Mouse (Mus musculus) forebrain, embryonic 16.5 days (tissue): Measurements from ENCODE around the gene Lgals2. TPM values are rescaled to one million over a fixed set of nuclear protein-coding genes. Genes with fewer than 3 reads are reported as not detected.

ENCODE experiments used
- ATAC-seq: fragments of 200-750 bp; cut with Nextera tagmentation; 2 replicates; pipeline ENCODE4 v1.8.0; 2017; ENCODE audit warnings: mild to moderate bottlenecking, moderate library complexity
- H3K27ac ChIP-seq: fragments of 300-500 bp; sonication (generic); 2 replicates; pipeline ENCODE4 v1.5.1; 2014; ENCODE audit warnings: low read length, control low read depth
- H3K27me3 ChIP-seq: fragments of 300-500 bp; sonication (generic); replicated peaks from 2 replicates; pipeline ENCODE4 v1.6.1; 2014; ENCODE audit warnings: low read length; ENCODE audit not compliant: control insufficient read depth, insufficient read depth
- H3K36me3 ChIP-seq: fragments of 300-500 bp; sonication (generic); 2 replicates; pipeline ENCODE4 v1.6.1; 2014; ENCODE audit not compliant: control insufficient read depth, insufficient read depth
- H3K4me1 ChIP-seq: fragments of 300-500 bp; sonication (generic); replicated peaks from 2 replicates; pipeline ENCODE4 v1.6.1; 2014; ENCODE audit warnings: low read length; ENCODE audit not compliant: control insufficient read depth, insufficient read depth
- H3K4me2 ChIP-seq: fragments of 300-500 bp; sonication (generic); 2 replicates; pipeline ENCODE4 v1.6.1; 2014; ENCODE audit warnings: mild to moderate bottlenecking, low read length, control low read depth
- H3K4me3 ChIP-seq: fragments of 300-500 bp; sonication (generic); replicated peaks from 2 replicates; pipeline ENCODE4 v1.5.1; 2014; ENCODE audit warnings: mild to moderate bottlenecking, low read length, control low read depth
- H3K9ac ChIP-seq: fragments of 300-500 bp; sonication (generic); replicated peaks from 2 replicates; pipeline ENCODE4 v1.6.1; 2014; ENCODE audit warnings: low read depth, low read length, control low read depth
- H3K9me3 ChIP-seq: fragments of 300-500 bp; sonication (generic); 2 replicates; pipeline ENCODE4 v1.6.1; 2016; ENCODE audit warnings: low read length; ENCODE audit not compliant: control insufficient read depth
- WGBS: fragments of 180-500 bp; shearing (Covaris S2); extraction: QIAGEN DNeasy Blood & Tissue Kit; methylation state at CpG from one replicate; pipeline ENCODE4 v1.1.7; 2014; 5-methylcytosine and 5-hydroxymethylcytosine counted together
- polyA plus RNA-seq: library from polyadenylated mRNA; unstranded; fragments of >200 nt; fragmentation: Nextera tagmentation; extraction: Ambion mirVana; gene quantifications from 2 replicates; pipeline ENCODE4 v1.2.1, GENCODE M21; 2015

Lgals2 gene
- not detected in 2 replicates for polyA plus RNA-seq

DNA sequence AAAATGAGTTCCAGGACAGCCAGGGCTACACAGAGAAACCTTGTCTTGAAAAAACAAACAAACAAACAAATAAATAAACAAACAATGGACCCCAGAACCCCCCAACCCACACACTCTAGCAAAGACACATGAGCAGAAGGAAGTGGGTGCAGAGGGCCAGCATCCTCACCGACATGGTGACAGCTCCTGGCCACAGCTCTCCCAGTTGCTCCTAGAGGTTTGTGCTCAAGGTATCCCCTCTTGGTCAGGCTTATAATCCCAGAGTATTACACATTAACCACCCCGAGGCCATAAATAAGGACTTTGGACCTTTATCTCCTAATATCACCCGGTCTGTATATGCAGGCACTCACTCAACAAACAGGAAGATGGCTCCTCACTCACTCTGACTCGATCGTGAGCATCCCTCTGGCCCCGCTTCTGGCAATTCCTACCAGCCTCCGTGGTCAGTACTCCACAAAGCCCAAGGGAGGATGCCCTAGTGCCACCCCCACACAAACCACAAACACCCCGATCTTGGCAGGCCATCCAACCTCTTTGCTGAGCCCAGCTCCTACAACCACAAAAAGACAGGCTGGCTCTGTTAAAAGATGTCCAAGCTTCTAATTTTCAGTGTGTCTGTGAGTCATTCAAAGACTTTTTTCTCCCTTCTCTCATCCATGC lies at the start of gene Lgals2:
TSS of gene Lgals2 (minus strand) at position 227 of the 663 bp plus-strand sequence.
- Histone ChIP-seq H3K27ac (no peak within 1 kb of the TSS), H3K9me3 (no peaks in the 10 kb centered on the region), H3K4me1 (peaks cover 7% of the 10 kb centered on the region; the same call in 1 of the 2 replicates), H3K27me3 (no peaks in the 10 kb centered on the region), H3K4me3 (no peak within 1 kb of the TSS), H3K9ac (no peak within 1 kb of the TSS), H3K36me3 (no peaks in the 10 kb centered on the region), H3K4me2 (no peak within 1 kb of the TSS)
- 82% methylated on average over 8 of the region's 8 CpGs for WGBS
- ATAC-seq, result no peak

DNA sequence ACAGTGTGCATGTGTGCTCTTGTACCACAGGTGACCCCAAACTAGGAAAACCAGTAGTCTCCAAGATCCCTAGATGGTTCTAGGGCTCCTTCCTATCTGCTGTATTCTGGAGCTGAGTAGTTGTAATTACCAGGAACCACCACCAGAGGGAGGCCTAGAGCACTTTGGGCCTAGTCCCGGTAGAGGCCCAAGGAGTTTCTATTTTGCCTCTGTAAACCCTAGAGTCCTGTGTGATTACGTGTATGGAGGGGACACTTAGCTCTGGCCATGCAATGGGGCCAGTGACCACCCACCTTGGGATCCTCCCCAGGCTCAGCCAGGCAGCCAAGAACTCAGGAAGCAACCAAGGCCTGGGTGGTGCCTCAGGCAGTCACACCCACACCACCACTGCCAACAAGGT lies 47.9 kb upstream of the Lgals2 start:
- H3K4me2 ChIP-seq, result no peak overlapping the region
- no peaks in the 10 kb centered on the region for H3K36me3 ChIP-seq
- H3K9me3 ChIP-seq, result no peaks in the 10 kb centered on the region
- ATAC-seq, result peak; percentile 37
- peaks cover 15% of the 10 kb centered on the region for H3K4me1 ChIP-seq
- no peak overlapping the region; the same call in 1 of the 2 replicates for H3K9ac ChIP-seq
- no peaks in the 10 kb centered on the region for H3K27me3 ChIP-seq
- 4% methylated on average over 2 of the region's 2 CpGs for WGBS
- H3K27ac ChIP-seq, result no peak overlapping the region
- H3K4me3 ChIP-seq, result no peak overlapping the region

DNA sequence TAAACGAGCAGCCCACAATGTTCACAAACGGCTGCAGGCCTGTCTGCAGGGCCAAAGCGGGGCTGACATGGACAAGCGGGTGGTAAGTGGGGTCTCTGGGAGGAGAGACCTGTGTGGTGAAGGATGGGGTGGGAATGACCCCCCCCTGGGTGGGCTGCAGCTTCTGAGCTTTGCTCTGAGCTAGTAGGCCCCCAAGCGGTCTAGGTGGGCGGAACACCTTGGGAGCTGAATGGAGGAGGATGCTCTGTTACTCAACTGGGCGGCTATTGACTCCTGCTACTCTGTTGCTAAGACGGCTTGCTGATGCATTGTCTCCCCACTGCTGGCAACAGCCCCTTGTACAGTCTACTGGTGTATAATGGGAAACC lies 46.1 kb upstream of the Lgals2 start:
- no peak for ATAC-seq
- H3K27me3 ChIP-seq, result no peaks in the 10 kb centered on the region
- H3K4me2 ChIP-seq, result no peak overlapping the region
- H3K27ac ChIP-seq, result no peak overlapping the region
- no peaks in the 10 kb centered on the region for H3K9me3 ChIP-seq
- H3K4me1 ChIP-seq, result peaks cover 15% of the 10 kb centered on the region
- H3K4me3 ChIP-seq, result no peak overlapping the region
- H3K9ac ChIP-seq, result no peak overlapping the region
- WGBS, result 40% methylated on average over 8 of the region's 8 CpGs
- H3K36me3 ChIP-seq, result no peaks in the 10 kb centered on the region

DNA sequence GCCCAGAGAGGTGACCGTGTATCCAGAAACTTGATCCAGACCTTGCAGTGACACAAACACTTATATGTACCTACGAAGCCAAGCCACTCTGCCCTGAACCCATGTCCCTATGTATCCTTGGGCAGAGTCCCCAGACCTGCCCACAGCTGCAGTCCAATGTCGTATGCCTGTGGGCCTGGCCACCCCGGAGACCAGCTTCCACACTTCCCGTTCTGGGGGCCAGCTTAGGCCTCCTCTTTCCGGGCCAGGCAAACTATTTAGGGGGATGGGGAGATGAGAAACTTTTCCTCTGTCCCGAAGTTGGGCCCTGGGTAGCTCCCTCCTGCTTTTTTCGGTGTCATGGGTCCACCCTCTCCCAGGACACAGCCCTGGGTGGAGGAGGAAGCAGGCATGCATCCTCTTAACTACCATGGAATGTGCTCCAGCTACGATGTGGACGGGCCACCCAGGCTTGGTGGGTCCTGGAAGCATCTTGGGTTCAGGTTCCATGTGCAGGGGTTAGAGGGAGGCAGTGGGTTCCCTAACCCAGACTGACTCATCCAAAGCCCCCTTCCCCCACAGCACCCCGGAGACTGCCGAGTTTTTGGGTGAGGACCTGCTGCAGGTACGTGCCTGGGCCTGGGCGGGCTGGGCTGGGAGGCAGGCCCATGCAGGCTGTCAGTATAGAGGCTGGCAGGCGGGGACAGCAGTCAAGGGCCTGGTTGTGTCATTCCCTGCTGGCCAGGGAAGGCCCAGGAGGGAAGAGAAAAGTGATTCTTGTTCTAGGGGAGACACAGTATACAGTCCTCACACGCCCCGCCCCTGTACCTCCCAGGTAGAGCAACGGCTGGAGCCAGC lies 45.5 kb upstream of the Lgals2 start:
- H3K4me3 ChIP-seq, result peak overlapping the region; percentile 48; the same call in 1 of the 2 replicates

GRCm38 (mm10) chr15:78899740-78900584 lies 44.6 kb upstream of the Lgals2 start, which contains the start of gene Sh3bp1:
TSS of gene Sh3bp1 (plus strand) at chr15:78899768.
- no peaks in the 10 kb centered on the region for H3K36me3 ChIP-seq
- no peak within 1 kb of the TSS for H3K27ac ChIP-seq
- peak within 1 kb of the TSS; percentile 48 for H3K4me3 ChIP-seq
- peak within 1 kb of the TSS; percentile 57 for H3K9ac ChIP-seq
- H3K4me2 ChIP-seq, result peak within 1 kb of the TSS; percentile 88
- no peaks in the 10 kb centered on the region for H3K9me3 ChIP-seq
- WGBS, result 3% methylated on average over 43 of the region's 47 CpGs
- peaks cover 15% of the 10 kb centered on the region for H3K4me1 ChIP-seq
- peak; percentile 52; the same call in 1 of the 2 replicates for ATAC-seq
- H3K27me3 ChIP-seq, result no peaks in the 10 kb centered on the region

More for the DNA sequence above, 45.5 kb upstream of the Lgals2 start:
- H3K4me1 ChIP-seq, result peaks cover 15% of the 10 kb centered on the region
- no peaks in the 10 kb centered on the region for H3K9me3 ChIP-seq
- H3K9ac ChIP-seq, result no peak overlapping the region
- no peaks in the 10 kb centered on the region for H3K27me3 ChIP-seq
- WGBS, result 27% methylated on average over 18 of the region's 18 CpGs
- peak overlapping the region; percentile 88 for H3K4me2 ChIP-seq
- no peak for ATAC-seq
- H3K36me3 ChIP-seq, result no peaks in the 10 kb centered on the region
- no peak overlapping the region for H3K27ac ChIP-seq

- Histone ChIP-seq H3K9ac (peak within 1 kb of the TSS; percentile 57), H3K27ac (no peak within 1 kb of the TSS), H3K36me3 (no peaks in the 10 kb centered on the region), H3K27me3 (no peaks in the 10 kb centered on the region), H3K4me3 (peak within 1 kb of the TSS; percentile 48), H3K9me3 (no peaks in the 10 kb centered on the region), H3K4me1 (peaks cover 15% of the 10 kb centered on the region), H3K4me2 (peak within 1 kb of the TSS; percentile 88)
- no peak for ATAC-seq
- WGBS, result 3% methylated on average over 20 of the region's 20 CpGs
Observed at GRCm38 (mm10) chr15:78899409-78899739, 44.0 kb upstream of the Lgals2 start, which contains the start of gene Gm49510. TSS of gene Gm49510 (plus strand) at chr15:78899667.

GRCm38 (mm10) chr15:78898507-78899001 lies 43.2 kb upstream of the Lgals2 start:
- 52% methylated on average over 6 of the region's 6 CpGs for WGBS
- H3K4me1 ChIP-seq, result peaks cover 15% of the 10 kb centered on the region
- H3K9ac ChIP-seq, result no peak overlapping the region
- no peaks in the 10 kb centered on the region for H3K36me3 ChIP-seq
- no peaks in the 10 kb centered on the region for H3K27me3 ChIP-seq
- H3K4me2 ChIP-seq, result no peak overlapping the region
- no peak overlapping the region for H3K27ac ChIP-seq
- ATAC-seq, result no peak
- no peaks in the 10 kb centered on the region for H3K9me3 ChIP-seq
- H3K4me3 ChIP-seq, result no peak overlapping the region

GRCm38 (mm10) chr15:78897488-78897887 lies 42.2 kb upstream of the Lgals2 start:
- Histone ChIP-seq H3K36me3 (no peaks in the 10 kb centered on the region), H3K4me3 (no peak overlapping the region), H3K9me3 (no peaks in the 10 kb centered on the region), H3K27ac (no peak overlapping the region), H3K27me3 (no peaks in the 10 kb centered on the region), H3K4me2 (no peak overlapping the region), H3K9ac (no peak overlapping the region), H3K4me1 (peaks cover 15% of the 10 kb centered on the region)
- no peak for ATAC-seq
- 92% methylated on average over 4 of the region's 4 CpGs for WGBS
